Mouse (Mus musculus) fibroblast of lung, adult 2 months (primary cell): ENCODE data around the gene Prrx2.

Experiments
- DNase-seq: peaks from one replicate; pipeline ENCODE4 v3.0.0-alpha.2; 2011; ENCODE audit warnings: low read depth

Prrx2 gene

GRCm38 (mm10) chr2:30834373-30835022 is at the start of gene Prrx2:
TSS of gene Prrx2 (plus strand) at chr2:30834972.
- no peak for DNase-seq

DNA sequence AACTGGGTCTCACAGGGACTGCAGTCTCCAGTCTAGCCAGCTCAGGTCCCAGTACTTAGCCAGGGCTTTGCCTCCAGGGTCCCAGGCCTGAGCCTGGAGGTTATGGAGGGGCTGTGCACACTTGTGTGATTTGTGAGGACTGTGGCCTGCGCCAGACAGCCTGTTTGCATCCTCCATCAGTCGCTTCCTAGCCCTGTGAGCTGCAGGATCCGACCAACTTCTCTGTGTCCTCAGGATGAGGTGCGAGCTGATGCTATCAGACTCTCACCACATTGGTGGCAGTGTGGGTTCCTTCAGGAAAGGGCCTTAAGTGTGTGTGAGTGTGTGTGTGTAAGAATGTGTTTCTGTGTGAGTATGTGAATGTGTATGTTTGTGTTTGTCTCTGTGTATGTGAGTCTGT is 47.3 kb upstream of the Prrx2 start:
- no peak for DNase-seq

- DNase-seq, result no peak
Observed at GRCm38 (mm10) chr2:30792061-30792460, 42.7 kb upstream of the Prrx2 start.

GRCm38 (mm10) chr2:30794179-30795108 is 40.3 kb upstream of the Prrx2 start:
- DNase-seq, result peak; percentile 78

DNA sequence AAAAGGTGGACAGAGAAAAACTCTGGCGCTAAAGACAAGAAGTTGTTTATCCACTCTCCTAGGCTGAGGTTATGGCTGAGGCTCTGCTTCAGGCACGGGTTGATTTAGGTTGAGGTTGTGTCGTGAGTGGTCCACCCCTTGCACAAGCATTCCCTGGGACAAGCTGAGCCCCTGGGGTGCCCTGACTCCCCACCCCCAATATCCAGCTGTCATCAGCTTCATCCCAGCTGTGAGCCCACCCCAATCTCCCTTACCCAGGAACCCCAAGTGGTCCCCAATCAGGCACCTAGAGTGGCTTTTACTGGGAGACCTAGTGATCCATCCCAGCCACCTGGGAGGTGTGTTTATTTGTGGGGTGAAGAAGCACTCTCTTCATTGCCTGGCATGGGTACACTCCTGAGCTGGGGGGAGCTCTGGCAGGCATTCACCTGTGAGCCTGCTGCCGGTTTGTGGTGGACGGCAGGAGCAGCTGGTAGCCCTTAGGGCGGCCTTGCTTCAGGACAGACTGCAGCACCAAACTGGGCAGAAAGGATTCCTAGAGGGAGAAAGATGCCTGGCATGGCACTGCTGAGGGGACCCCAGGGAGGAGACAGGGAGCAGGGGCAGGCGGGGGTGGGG is 39.4 kb upstream of the Prrx2 start:
- no peak for DNase-seq

- no peak for DNase-seq
Observed at GRCm38 (mm10) chr2:30795889-30796275, 38.9 kb upstream of the Prrx2 start.

DNA sequence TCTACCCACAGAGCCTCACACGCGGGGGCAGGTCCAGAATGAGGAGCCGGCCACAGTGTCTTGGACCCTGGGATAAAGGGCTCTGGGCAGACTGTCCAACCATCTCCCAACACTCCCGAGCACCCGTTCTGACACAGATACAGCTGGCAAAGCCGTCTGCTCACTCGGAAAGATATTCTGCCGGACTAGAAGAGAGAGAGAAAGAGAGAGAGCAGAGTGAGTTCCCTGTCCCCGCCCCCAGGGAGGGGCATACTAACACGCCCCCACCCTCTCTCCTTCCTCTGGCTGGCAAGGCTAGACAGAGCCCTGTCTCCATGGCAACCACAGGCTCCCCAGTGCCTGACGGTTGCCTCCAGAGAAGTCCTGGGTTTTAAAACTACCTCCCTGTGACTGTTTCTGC is 38.4 kb upstream of the Prrx2 start:
- DNase-seq, result peak; percentile 65

- DNase-seq, result no peak
Observed at GRCm38 (mm10) chr2:30799456-30799855, 35.3 kb upstream of the Prrx2 start.

GRCm38 (mm10) chr2:30800671-30801066 is 34.1 kb upstream of the Prrx2 start:
- no peak for DNase-seq

DNA sequence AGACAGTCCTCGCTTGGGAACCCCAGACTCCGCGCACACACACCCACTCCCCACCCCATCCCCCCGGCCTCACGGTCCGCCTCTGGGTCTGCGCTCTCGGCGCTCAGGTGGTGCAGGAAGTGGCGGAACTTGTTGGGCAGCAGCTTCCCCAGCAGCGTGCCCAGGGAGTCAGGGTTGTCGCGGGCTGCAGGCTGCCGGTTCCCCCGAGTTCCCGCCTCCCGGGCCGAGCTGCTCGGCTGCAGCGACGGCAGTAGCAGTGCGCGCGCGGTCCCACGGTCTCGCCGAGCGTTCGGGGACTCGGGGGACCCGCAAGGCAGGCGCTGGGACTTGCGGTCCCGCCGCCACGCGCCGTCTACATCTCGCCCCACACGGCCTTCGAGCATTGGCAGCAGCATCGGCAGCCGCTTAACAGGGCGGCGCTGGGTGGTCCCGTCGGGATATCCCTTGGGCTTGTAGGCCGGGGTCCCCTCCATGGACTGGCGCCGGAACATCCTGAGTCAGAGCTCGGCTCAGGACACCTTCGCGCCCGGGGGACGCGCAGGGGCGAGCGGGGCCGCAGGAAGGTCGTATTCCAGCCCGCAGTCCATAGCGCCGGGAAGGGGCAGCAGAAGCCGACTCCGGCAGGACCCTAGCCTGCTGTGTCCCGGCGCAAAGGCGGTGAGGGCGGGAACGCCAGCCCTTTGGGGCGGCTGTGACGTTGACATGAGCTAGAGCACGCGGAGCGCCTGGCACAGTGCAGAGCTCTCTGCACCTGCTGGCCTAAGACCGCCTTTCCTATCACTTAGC is 33.5 kb upstream of the Prrx2 start:
- no peak for DNase-seq

DNA sequence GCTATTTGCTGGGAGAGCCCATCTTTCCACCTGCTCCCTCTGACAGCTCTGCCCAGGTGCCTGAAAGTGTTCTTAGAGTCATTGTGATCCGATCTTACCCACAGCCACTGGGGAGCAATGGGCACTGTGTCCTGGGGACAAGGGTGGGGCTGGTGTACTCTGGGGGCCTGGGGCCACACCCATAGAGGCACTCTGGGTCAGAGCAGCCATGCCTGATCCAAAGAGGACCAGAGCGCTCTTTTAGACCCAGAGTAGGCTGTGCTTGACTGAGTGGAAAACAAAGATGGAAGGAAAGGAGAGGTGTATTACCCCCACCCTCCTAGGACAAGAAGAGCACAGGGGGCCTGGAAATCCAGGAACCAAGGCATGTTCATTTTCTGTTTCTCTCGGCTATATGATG is 31.2 kb upstream of the Prrx2 start, which contains the start of gene 1700001O22Rik:
1700001O22Rik (minus strand) TSS at position 58 of the 400 bp plus-strand sequence.
- no peak for DNase-seq

GRCm38 (mm10) chr2:30805983-30806382 is 28.8 kb upstream of the Prrx2 start:
- DNase-seq, result no peak

GRCm38 (mm10) chr2:30807147-30807647 is 27.6 kb upstream of the Prrx2 start:
- peak; percentile 74 for DNase-seq

DNA sequence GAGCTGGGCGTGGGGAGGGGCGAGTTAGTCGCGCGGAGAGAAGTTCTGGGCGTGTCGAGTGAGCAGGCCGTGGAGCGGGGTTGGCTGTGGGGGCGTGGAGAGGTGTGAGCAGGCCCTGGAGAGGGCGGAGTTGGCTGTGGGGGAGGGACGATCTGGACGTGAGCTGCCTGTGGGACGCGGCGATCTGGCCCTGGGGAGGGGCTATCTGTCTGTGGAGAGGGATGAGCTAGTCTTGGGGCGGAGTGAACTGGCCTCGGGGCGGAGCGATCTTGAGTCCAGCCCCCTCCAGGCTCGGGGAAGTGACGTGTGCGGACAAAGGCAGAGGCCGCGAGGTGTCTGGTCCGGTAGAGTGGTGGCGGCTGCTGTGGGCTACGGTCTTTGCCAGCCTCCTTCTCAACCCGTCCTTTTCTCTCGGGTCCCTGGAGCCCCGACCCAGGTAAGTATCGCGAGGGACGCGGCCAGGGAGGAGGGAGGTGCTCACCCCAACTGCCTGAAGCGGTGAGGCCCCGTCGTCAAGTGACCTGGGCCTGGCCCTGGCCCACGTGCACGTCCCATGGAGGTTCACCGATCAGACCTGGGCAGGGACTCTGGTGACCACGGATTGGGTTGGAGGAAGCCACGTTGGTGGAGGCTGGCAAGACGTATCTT is 27.0 kb upstream of the Prrx2 start, which contains the start of gene Ntmt1:
Ntmt1 (plus strand) TSS at position 179 of the 648 bp plus-strand sequence.
- DNase-seq, result peak; percentile 99

DNA sequence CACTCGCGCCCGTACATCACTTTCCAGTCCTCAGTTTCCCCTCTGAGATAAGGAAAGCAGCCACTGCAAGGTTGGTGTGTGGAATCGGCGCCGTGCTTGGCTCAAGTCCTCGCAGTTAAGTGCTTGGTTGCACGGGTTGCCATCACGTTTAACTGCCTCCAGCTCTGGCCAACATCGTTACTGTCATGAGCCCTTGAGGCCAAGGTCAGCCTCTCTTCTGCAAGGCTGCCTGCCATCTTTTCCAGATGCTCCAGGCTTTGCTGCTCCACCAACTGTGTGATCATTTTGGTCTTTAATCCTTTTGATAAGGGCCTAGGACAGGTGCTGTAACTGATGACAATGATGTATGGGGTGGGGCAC is 26.5 kb upstream of the Prrx2 start:
- DNase-seq, result no peak

DNA sequence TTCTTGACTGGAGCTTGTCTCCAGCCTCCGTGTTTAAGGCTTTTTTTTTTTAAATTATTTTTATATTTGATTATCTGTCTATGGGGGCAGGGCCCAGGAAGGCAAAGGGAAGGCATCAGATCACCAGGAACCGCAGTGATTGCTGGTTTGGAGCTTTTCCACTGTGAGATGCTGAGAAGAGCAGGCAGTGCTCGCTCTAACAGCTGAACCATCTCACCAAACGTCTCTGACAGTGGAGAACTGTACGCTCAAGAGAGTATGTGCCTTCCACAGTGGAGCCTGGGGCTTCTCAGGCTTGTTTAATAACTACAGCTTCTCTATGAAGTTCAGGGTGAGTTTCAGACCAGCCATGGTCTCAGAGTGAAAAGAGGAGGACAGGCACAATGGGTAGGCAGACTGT is 25.3 kb upstream of the Prrx2 start:
- DNase-seq, result no peak

DNA sequence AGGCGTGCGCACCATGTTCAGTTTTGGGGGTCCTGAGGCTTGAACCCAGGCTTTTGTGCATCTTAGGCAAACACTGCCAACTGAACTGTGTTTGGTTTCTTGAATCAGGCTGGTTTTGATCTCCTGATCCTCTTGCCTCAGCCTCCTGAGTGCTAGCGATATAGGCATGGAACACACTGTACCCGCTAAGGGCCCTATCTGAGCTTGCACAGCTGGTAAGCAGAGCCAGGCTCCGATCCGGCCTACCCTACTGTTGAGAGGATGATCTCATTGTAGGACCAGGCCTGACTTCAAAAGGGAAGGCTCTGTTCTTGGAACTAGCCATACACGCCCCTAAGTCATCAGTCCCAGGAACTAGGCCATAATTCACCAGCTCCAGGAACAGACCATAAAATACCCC is 24.2 kb upstream of the Prrx2 start:
- DNase-seq, result no peak

DNA sequence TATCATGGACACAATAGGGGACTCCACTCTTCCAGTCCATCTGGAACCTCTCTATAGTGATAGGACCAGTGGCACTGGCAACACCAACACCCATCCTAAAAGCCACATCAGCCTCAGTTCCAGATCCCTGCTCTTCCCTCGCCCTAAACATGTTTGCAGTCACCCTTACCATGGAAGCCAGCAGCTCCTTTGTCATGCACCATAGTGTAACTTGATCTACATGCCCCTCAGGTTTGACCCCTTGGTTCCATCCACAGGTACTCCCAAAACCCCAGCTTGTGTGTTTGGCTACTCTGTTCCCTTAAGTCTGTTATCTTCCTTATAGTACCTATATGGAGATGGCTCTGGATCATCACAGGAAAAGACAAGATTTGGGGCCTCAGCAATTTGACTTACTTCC is 18.4 kb upstream of the Prrx2 start:
- DNase-seq, result no peak

DNA sequence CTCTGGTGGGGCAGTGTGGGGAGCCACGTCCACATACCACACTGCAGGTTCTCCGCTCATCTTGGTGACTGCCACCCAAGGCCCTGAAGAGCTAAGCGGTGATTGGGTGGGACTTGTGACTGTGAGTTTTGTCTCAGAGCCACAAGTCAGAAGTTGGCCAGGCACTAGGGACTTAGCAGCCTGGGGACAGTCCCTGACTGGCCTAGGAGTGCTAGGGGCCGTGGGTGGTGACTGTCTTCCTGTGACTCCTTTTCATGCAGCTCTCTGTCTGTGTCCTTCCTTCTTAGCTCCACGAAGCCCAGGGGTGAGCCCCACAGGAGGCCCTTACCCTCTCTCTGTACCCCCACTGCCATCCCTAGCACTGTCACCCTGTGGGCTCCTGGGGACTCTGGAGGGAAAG is 14.9 kb upstream of the Prrx2 start:
- no peak for DNase-seq

DNA sequence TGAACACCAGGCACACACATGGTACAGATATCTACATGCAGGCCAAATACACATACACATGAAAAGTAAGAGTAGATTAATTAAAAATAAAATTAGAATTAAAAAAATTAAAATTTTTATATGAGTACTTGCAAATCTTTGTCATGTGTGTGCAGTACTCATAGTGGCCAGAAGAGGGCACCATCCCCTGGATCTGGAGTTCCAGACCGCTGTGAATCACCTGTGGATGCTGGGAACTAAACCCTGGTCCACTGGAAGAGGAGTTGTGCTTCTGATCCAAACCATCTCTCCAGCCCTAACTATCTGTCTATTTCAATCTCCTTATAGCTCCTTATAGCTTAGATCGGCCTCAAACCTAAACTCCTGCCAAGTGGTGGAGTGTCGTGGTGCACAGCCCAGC is 13.7 kb upstream of the Prrx2 start:
- DNase-seq, result no peak

DNA sequence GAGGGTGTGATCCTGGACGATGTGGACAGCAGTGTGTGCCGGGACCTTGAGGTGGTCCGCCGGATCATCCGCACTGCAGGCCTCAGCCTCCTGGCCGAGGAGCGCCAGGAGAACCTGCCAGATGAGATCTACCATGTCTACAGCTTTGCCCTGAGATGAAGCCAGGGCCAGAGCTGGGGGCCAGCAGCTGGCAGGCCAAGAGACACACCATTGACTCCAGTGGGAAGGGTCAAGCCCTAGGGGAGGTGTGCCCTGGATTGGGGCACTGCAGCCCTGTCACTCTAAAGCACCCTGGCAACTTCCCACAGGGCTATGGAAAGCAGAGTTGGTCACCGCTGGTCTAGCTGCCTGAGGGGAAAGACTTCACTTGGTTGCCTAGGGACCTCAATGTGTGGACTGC is 12.3 kb upstream of the Prrx2 start:
- no peak for DNase-seq
